Mouse (Mus musculus): ENCODE measurements around the gene Mcpt2.
"Not testable (repeated sequence)": the region's sequence is repeated elsewhere in the genome, so short reads cannot be mapped to it uniquely, and the experiment has no call there.

Mcpt2 gene

GRCm38 (mm10) chr14:56041792-56042191 lies at the start of gene Mcpt2:
TSS of gene Mcpt2 (plus strand) at chr14:56042041.
- not testable (repeated sequence) for DNase-seq (ENCODE audit: low read depth, low spot score); H3K36me3 ChIP-seq (ENCODE audit: control insufficient read depth, insufficient read depth, low read length, poor library complexity, severe bottlenecking); H3K27me3 ChIP-seq (ENCODE audit: control insufficient read depth, insufficient read depth, low read length, poor library complexity, severe bottlenecking)

DNA sequence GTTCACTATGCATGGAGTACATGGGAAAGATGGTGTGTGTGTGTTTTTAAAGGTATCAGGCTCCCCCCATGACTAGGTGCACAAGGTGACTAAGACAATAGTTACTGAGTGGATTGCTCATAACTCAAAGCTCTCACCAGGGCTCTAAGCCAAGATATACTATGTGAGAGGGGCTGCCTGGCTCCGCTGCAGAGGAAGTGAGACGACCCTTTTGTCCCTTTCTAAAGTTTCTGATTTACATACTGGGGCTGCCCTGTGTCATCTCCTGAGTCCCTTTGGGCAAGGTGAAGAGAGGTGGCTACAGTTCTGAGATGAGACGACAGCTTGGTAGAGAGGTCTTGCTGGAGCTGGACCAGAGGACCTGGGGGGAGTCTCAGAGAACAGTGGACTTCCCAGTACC lies 28.7 kb upstream of the Mcpt2 start:
- Histone ChIP-seq H3K36me3 (ENCODE audit: control insufficient read depth, insufficient read depth, low read length, poor library complexity, severe bottlenecking) (no peaks in the 10 kb centered on the region), H3K27me3 (ENCODE audit: control insufficient read depth, insufficient read depth, low read length, poor library complexity, severe bottlenecking) (no peaks in the 10 kb centered on the region)
- DNase-seq (ENCODE audit: low read depth, low spot score): no peak

DNA sequence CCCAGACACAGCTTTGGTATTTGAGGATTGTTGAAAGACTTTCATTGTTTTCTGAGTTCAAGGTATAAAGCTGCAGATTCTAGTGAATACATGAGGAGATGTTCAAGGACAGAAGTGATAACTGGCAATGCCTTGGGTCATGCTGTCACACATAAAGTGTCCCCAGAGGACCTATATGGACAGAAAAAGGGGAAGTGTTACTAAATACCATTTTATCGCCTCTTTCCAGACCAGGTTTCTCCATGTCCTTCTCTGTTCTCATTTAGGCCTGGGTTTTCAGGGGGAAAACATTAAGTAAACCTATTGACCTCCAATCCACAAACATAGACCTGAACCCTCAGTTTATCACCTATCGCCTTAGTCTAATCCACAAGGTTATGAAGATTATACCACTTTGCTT lies 27.9 kb upstream of the Mcpt2 start:
- DNase-seq (ENCODE audit: low read depth, low spot score): no peak
- Histone ChIP-seq H3K27me3 (ENCODE audit: control insufficient read depth, insufficient read depth, low read length, poor library complexity, severe bottlenecking) (no peaks in the 10 kb centered on the region), H3K36me3 (ENCODE audit: control insufficient read depth, insufficient read depth, low read length, poor library complexity, severe bottlenecking) (no peaks in the 10 kb centered on the region)

DNA sequence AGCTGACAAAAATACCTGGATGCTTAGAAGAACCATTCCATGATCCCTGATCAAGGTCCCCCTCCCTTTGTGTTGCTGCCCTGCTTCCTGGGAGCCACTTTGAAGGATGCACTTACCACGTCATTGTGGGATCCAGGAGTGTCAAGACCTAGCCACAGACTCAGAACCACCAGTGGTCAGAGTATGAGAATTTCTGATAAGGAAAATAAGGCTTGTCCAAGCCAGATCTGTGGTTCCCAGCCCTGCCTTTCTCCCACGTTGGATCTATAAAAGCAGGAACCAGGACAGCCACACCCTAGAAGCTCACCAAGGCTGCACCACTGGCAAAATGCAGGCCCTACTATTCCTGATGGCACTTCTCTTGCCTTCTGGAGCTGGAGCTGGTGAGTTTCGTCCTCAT lies 24.2 kb upstream of the Mcpt2 start, which contains the start of gene Mcpt1:
Mcpt1 (plus strand) TSS at position 301 of the 400 bp plus-strand sequence.
- not testable (repeated sequence) for H3K36me3 ChIP-seq (ENCODE audit: control insufficient read depth, insufficient read depth, low read length, poor library complexity, severe bottlenecking); DNase-seq (ENCODE audit: low read depth, low spot score); H3K27me3 ChIP-seq (ENCODE audit: control insufficient read depth, insufficient read depth, low read length, poor library complexity, severe bottlenecking)

- DNase-seq (ENCODE audit: low read depth, low spot score): no peak
- Histone ChIP-seq H3K36me3 (ENCODE audit: control insufficient read depth, insufficient read depth, low read length, poor library complexity, severe bottlenecking) (no peaks in the 10 kb centered on the region), H3K27me3 (ENCODE audit: control insufficient read depth, insufficient read depth, low read length, poor library complexity, severe bottlenecking) (no peaks in the 10 kb centered on the region)
Measured at GRCm38 (mm10) chr14:56019446-56019845, 22.4 kb upstream of the Mcpt2 start.

GRCm38 (mm10) chr14:56021305-56021704 lies 20.5 kb upstream of the Mcpt2 start:
- not testable (repeated sequence) for H3K27me3 ChIP-seq (ENCODE audit: control insufficient read depth, insufficient read depth, low read length, poor library complexity, severe bottlenecking); DNase-seq (ENCODE audit: low read depth, low spot score)

GRCm38 (mm10) chr14:56030395-56030794 lies 11.4 kb upstream of the Mcpt2 start, which contains the start of gene Mcpt9:
TSS of gene Mcpt9 (minus strand) at chr14:56030495.
- H3K27me3 ChIP-seq (ENCODE audit: control insufficient read depth, insufficient read depth, low read length, poor library complexity, severe bottlenecking); DNase-seq (ENCODE audit: low read depth, low spot score); H3K36me3 ChIP-seq (ENCODE audit: control insufficient read depth, insufficient read depth, low read length, poor library complexity, severe bottlenecking): not testable (repeated sequence)

More at GRCm38 (mm10) chr14:56021305-56021704, 20.5 kb upstream of the Mcpt2 start:
- not testable (repeated sequence) for H3K36me3 ChIP-seq (ENCODE audit: control insufficient read depth, insufficient read depth, low read length, poor library complexity, severe bottlenecking)

GRCm38 (mm10) chr14:56034433-56034832 lies 7.4 kb upstream of the Mcpt2 start:
- Histone ChIP-seq H3K36me3 (ENCODE audit: control insufficient read depth, insufficient read depth, low read length, poor library complexity, severe bottlenecking) (no peaks in the 10 kb centered on the region), H3K27me3 (ENCODE audit: control insufficient read depth, insufficient read depth, low read length, poor library complexity, severe bottlenecking) (no peaks in the 10 kb centered on the region)
- DNase-seq (ENCODE audit: low read depth, low spot score): no peak

DNA sequence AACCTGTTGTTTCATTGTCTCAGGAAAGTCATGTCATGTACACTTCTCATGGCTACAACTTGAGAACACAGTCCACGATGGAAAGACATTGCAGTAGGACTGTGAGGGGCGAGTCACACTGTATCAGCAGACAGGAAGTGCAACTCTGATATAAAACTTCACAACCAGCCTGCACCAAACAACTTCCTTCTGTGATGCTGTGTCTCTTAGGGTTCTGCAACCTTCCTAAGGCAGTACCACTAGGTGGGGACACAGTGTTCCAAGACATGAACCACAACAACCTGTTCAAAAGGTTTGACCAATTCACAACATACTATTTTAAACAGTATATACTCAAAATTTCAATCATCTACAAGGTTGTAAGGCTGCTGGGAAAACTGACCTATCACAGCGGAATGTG lies 13.6 kb downstream of the Mcpt2 start:
- no peak for DNase-seq (ENCODE audit: low read depth, low spot score)
- H3K36me3 ChIP-seq (ENCODE audit: control insufficient read depth, insufficient read depth, low read length, poor library complexity, severe bottlenecking): no peaks in the 10 kb centered on the region
- H3K27me3 ChIP-seq (ENCODE audit: control insufficient read depth, insufficient read depth, low read length, poor library complexity, severe bottlenecking): no peaks in the 10 kb centered on the region

DNA sequence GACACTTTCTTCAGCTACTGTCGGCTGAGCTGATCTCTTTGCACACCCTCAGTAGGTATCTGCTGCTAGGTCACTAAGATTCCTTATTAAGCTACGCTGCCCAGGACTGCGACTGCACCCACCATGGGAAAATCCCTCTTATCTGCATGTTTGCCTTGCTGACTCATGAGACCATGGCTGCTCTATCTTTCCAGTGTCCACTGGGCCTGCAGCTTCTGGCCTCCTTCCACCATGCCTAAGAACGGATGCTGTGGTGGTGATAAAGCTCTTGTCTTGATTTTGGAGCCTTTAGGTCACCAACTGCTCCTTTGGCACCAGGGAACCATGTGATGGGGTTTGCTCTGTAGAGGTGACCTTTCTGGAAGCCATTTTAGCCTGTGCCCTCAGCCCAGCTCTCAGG lies 15.9 kb downstream of the Mcpt2 start:
- H3K27me3 ChIP-seq (ENCODE audit: control insufficient read depth, insufficient read depth, low read length, poor library complexity, severe bottlenecking): no peaks in the 10 kb centered on the region; the same call in 1 of the 2 replicates
- no peak for DNase-seq (ENCODE audit: low read depth, low spot score)
- H3K36me3 ChIP-seq (ENCODE audit: control insufficient read depth, insufficient read depth, low read length, poor library complexity, severe bottlenecking): no peaks in the 10 kb centered on the region

- not testable (repeated sequence) for DNase-seq (ENCODE audit: low read depth, low spot score); H3K36me3 ChIP-seq (ENCODE audit: control insufficient read depth, insufficient read depth, low read length, poor library complexity, severe bottlenecking); H3K27me3 ChIP-seq (ENCODE audit: control insufficient read depth, insufficient read depth, low read length, poor library complexity, severe bottlenecking)
Measured at GRCm38 (mm10) chr14:56062213-56062612, 20.4 kb downstream of the Mcpt2 start, which contains the start of gene Mcpt4. TSS of gene Mcpt4 (minus strand) at chr14:56062313.

- Histone ChIP-seq H3K27me3 (ENCODE audit: control insufficient read depth, insufficient read depth, low read length, poor library complexity, severe bottlenecking) (no peaks in the 10 kb centered on the region), H3K36me3 (ENCODE audit: control insufficient read depth, insufficient read depth, low read length, poor library complexity, severe bottlenecking) (no peaks in the 10 kb centered on the region)
- no peak for DNase-seq (ENCODE audit: low read depth, low spot score)
Measured at GRCm38 (mm10) chr14:56082016-56082415, 40.2 kb downstream of the Mcpt2 start.

- H3K27me3 ChIP-seq (ENCODE audit: control insufficient read depth, insufficient read depth, low read length, poor library complexity, severe bottlenecking): no peaks in the 10 kb centered on the region
- DNase-seq (ENCODE audit: low read depth, low spot score): no peak
Measured at GRCm38 (mm10) chr14:56085167-56085566, 43.3 kb downstream of the Mcpt2 start, which contains the start of gene Mcpt8. TSS of gene Mcpt8 (minus strand) at chr14:56085273.

DNA sequence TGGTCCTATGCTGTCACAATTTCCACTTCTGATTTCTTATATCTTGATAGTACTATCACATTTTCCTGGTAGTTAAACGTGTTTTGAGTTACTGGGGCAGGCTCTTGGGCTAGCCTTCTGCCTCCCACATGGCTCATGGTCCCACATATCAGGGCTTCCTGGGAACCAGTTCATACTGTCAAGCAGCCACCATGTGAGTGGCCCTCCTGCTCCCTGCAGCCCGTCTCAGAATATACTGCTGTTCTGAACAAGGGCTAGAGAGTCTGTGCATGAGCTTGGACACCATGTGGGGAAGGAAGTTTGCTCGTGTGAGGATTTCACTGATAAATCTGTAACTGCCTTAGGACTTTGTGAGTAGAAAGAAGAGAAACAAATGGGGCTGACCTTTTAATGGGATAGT lies 44.9 kb downstream of the Mcpt2 start:
- no peaks in the 10 kb centered on the region for H3K36me3 ChIP-seq (ENCODE audit: control insufficient read depth, insufficient read depth, low read length, poor library complexity, severe bottlenecking)
- H3K27me3 ChIP-seq (ENCODE audit: control insufficient read depth, insufficient read depth, low read length, poor library complexity, severe bottlenecking): no peaks in the 10 kb centered on the region
- no peak for DNase-seq (ENCODE audit: low read depth, low spot score)

More at GRCm38 (mm10) chr14:56085167-56085566, 43.3 kb downstream of the Mcpt2 start, which contains the start of gene Mcpt8:
- H3K36me3 ChIP-seq (ENCODE audit: control insufficient read depth, insufficient read depth, low read length, poor library complexity, severe bottlenecking): no peaks in the 10 kb centered on the region

GRCm38 (mm10) chr14:56093353-56093752 lies 51.5 kb downstream of the Mcpt2 start:
- DNase-seq (ENCODE audit: low read depth, low spot score): no peak

More at GRCm38 (mm10) chr14:56093353-56093752, 51.5 kb downstream of the Mcpt2 start:
- Histone ChIP-seq H3K27me3 (ENCODE audit: control insufficient read depth, insufficient read depth, low read length, poor library complexity, severe bottlenecking) (no peaks in the 10 kb centered on the region), H3K36me3 (ENCODE audit: control insufficient read depth, insufficient read depth, low read length, poor library complexity, severe bottlenecking) (no peaks in the 10 kb centered on the region)

Data from splenic B cell, adult 2 months (primary cell).